Mouse (Mus musculus) naive thymus-derived CD4-positive, alpha-beta T cell, adult 2 months (primary cell): ENCODE measurements at regions not wholly inside any gene's neighbourhood (a gene's known extent, or its start where the extent isn't known, plus 50 kb on each side); places are given as distances from the start of the nearest gene placed in this dataset.

Experiments
- DNase-seq: peaks from one replicate; pipeline ENCODE4 v3.0.0-alpha.2; 2011; ENCODE audit warnings: low read depth

DNA sequence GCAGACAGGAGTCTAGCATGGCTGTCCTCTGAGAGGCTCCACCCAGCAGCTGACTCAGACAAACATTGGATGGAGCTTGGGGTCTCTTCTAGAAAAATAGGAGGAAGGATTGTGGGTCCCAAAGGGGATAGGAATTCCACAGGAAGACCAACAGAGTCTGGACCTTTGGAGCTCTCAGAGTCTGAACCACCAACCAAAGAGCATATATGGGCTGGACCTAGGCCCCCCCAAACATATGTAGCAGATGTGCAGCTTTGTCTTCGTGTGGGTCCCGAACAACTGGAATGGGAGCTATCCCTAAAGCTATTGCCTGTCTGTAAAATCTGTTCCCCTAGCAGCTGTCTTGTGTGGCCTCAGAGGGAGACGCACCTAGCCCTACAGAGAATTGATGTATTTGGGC lies 50.1 kb upstream of the Cpm start:
- DNase-seq: no peak

DNA sequence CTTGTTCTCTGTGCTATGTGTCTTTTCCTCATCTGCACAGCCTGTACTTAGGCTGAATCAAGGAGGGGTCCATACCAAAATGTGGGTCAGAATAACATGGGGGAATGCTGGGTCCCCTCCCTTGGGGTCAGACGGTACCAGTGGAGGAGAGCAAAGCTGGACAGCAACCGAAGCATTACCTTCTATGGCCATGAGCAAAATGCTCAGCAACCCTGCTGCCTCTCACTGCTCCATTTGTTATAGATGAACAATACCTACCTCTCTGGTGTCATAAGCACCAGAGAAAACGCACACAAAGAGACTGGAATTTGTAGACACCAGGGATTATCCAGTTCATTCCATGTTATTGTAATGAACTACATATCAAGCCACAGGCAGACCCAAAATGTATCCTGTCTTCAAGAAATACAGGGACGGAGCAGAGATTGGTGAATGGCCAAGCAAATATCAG lies 50.6 kb upstream of the Cpm start:
- DNase-seq: no peak

DNA sequence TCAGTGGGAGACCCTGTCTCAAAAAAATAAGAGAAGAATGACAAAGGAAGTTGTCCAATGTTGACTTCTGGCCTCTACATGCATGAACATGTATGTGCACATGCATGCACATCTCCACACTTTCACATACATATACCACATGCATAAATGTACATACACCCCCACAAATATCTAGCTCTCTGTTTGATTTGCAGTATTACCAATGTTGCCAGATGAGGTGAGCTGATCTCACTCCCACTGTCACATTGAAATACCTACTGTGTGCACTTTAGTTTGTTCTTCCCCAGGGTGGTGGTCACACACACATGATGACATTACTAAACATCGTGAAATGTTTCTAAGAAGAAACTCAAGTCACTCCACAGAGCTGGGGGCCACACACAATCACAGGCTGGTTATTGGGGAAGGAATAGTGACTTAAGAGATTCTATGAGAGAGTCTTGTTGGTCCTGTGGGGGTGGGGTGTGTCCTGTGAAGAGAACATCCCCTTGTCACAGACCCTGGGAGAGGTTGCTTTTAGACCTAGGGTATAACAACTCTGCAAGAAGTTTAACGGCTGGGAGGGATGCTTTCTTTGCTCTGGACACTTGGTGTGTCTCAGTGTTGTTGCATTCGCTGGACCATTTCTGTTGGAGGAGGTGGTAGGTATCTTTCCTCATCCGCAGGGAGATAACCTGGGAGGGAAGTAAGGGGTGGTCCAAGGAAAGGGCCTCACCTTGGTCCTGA lies 51.2 kb upstream of the Cpm start:
- no peak for DNase-seq

DNA sequence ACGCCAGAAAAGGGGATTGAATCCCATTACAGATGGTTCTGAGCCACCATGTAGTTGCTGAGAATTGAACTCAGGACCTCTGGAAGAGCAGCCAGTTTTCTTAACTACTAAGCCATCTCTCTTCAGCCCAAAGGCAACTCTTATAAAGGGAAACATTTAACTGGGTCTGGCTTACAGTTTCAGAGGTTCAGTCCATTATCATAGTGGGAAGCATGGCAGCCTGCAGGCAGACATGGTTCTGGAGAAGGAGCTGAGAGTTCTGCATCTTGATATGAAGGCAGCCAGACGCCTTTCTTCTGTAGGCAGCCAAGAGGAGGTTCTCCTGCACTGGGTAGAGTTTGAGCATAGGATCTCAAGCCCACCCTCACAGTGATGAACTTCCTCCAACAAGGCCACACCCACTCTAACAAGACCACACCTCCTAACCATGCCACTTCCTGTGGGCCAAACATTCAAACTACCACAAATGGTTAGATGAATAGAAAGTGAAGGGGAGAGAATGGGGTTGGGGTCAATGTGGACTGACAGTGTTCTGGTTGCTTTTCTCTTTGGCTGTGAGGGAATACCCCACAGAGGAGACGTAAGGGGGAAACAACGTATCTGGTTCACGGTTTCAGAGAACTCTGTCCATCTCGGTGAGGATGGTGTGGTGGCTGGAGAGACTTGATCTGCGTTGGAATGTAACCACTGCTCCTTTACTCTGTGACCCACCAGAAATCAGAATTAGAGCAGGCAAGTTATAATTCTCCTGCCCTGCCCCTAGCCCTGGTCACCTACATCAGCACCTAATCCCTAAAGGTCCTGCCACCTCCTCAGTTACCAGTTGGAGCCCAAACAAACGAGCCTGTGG lies 52.2 kb upstream of the Cpm start:
- DNase-seq: no peak

DNA sequence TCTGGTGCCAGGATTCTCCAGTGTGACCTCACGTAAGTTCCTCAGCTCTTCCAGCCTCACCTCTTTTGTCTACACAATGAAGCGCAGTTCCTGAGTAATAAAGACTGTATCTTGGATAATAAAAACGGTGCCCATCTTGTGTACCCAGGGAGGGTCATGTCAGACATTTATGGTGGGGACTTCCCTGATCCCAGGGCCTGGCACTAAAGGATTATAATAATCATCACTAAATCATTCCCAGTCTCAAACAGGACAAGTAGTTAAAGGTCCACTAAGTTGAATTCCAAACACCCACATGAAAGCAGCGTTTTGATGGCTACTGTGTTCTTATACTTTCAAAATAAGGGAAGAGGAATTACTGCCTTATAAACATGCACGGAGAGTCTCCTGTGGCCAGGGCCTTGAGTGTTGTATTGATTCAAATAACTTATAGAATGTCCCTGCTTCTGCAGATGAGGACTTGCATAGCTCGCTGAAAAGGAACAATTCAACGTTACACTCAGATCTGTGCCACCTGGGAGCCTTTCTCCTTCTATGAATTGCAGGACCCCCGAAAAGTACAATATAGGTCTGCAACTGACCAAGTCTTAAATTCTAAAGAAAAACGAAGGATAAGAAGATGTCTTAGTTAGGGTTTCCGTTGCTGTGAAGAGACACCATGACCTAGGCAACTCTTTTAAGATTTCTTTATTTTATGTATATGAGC lies 53.0 kb upstream of the Cpm start:
- DNase-seq: no peak

DNA sequence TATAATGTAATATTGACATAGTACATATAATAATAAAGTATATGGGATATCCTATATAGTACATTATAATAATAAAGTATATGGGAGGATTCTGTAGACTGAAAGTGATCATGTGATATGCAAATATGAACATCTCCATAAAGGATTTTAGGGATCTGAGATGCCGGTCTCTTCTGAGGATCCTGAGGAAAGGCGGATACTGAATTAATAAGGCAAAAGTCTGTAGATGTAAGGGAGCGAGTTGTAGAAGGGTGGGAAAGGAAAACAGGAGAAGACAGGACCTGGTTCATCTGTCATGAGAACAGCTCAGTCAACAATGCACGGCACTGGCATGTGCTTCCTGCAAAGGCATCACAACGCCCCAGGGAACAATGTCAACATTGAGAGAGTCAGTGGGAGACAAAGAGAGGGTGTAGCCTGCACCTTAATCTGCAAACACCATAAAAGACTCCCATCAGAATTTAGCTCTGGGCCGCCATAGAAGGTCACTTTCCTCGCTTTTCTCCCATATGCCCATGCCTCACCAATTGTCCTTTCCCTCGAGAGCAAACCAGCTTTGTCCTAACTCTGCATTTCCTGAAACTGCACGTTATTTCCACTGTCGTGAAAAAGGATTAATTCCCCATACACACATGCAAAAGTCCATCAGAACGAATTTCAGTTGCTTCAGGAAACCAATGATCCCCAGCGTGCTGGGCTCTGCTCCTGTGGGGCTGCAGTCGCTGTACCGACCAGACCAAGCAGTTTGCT lies 53.7 kb upstream of the Cpm start:
- DNase-seq: no peak

DNA sequence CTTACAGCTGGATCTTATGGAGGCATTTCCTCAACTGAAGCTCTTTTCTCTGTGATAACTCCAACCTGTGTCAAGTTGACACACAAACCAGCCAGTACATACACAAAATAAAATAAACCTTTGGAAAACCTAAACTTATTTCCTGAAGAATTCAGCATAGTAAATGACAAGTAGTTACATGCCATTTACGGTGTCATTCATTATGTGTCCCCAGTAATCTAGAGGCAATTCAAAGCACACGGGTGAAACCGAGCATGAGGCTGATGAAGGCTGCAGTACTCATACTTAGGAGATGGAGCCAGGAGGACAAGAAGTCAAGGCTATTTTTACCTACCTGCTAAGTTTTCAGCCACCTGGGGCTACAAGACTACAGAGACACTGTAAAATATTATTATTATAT lies 54.4 kb upstream of the Cpm start:
- no peak for DNase-seq

DNA sequence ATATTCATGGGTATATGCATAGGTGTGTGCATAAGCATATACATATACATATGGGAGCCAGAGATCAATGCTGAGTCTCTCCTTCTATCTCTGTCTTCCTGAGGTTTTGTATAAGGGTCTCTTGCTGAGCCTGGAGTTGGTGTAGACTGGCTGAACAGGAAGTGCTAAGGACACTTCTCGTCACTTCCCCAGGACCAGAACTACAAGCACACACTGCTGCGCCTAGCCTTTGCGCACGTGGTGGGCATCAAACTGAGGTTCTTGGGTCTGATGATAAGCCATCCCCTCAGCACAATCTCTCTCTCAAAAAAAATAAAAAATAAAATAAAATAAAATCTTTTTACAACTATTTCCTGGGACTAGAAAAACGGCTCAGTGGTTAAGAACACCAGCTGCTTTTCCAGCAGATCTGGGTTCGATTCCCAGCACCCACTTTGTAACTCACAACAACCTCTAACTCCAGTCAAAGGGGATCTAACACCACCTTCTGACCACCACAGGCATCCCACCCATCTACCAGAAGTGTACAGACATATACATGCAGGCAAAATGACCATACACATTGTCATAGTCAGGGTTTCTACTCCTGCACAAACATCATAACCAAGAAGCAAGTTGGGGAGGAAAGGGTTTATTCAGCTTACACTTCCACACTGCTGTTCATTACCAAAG lies 55.1 kb upstream of the Cpm start:
- DNase-seq: no peak

DNA sequence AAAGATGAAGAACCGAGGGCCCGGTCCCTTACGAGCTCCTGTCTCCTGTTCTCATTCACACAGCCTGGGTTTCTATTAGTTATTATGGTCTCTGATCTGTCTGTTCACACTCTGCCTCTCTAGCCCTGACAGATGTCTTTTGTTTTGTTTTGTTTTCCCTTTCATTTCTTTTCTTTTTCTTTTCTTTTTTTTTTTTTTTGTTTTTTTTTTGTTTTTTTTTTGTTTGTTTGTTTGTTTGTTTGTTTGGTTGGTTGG lies 55.8 kb upstream of the Cpm start:
- DNase-seq: no peak

DNA sequence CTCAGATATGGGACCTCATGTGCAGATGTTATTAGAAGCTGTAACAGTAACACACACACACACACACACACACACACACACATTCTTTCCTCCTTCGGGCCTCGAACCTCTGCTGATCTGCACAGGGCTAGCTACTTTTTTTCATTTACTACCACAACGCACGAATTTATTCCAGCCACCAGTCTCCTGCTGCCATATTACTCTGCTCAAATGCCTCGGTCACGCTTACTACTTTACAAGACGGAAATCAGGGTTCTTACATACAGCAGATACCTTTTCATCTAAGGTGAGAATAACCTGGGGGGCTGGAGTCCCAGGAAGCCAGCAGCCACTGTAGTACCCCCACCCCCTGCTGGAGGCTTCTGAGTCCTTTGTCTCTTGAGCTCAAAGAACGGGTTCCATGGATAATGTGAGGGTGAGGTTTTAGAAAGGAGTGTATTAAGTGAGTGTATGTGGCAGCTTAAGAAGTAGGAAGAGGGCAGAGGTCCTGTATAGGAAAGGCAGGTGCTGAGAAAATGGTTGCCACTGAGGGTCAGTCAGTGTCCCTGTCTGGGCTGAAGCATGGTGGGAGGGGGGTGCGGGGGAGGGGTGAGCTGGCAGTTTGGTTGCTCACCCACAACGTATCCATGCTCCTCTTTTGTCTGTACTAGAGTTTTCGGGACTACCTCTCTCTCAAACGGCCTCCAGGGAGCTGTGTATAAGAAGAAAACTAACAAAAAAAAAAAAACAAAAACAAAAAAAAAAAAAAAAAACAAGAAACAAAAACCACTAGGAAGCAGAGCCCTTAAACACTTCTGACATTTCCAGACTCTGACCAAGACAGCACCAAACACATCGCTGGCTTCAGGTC lies 56.3 kb upstream of the Cpm start:
- no peak for DNase-seq

DNA sequence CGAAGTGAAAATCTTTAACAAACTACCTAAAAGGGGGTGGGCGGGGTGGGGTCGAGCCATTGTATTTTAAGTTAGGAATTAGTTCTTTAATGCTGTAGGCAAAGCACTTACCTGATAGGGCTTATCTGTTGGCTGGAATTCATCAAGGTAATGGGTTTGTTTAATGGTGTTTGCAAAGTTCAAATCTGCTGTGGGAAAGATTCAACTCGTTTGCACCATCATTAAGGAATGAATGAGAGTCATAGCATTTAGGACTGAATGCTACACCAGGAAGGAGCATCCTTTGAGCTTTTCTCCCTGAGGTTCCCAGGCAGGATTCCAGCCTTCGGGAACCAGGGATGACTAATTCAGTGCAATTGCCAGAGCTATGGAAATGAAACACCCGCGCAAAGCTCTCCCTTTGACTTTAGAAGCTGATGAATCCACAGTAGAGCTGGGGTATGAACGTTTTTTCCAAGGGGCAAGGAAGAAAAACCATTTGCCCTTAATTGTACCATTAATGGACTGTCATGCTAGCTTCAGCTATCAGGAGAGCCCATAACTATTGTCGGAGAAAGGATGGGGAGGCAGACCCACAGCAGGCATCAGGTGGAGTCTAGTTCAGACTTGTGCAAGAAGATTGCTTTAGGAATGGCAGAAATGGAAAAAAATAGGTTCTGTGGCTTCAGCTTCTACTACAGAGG lies 57.3 kb upstream of the Cpm start:
- DNase-seq: no peak

DNA sequence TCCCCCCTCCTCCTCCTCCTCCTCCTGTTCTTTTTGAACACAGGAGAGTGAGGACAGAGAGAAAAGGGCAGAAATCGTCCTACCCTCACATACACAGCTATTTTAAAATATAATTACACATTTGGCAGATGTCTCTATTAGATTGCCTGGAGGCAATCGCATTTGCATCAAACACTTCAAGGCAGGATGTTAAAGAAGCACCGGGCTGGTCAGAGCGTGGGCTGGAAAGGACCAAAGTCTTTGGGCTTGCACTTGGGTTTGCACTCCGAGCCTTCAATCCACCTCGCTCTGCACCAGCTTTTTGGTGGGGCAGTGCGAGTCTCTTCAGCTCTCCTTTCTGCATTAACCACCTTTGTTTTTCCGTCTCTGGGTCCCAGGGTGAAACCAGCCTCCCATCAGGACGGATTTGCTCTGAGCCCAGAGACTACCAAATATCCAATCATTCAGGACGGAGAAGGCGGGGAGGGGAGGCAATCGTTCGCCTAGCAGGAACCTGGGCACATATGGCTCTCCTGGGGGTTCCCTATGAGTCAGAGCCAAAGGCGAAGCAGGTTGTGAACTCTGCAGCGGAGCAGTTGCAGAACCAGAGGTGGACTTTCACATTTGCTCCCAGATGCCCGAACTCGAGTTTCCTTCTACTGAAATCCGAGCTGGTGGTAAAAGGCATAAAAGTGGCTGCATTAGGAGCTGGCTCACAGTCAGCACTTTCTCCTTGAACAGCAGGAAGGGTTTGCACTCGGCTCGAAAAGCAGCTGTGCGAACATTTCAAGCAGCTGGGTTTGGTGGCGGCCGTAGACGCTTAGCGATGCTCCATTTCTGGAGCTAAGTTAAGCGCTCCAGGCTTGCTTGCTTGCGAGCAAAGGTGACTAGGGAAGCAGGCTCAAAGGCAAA lies 58.1 kb upstream of the Cpm start:
- DNase-seq: peak; percentile 54

DNA sequence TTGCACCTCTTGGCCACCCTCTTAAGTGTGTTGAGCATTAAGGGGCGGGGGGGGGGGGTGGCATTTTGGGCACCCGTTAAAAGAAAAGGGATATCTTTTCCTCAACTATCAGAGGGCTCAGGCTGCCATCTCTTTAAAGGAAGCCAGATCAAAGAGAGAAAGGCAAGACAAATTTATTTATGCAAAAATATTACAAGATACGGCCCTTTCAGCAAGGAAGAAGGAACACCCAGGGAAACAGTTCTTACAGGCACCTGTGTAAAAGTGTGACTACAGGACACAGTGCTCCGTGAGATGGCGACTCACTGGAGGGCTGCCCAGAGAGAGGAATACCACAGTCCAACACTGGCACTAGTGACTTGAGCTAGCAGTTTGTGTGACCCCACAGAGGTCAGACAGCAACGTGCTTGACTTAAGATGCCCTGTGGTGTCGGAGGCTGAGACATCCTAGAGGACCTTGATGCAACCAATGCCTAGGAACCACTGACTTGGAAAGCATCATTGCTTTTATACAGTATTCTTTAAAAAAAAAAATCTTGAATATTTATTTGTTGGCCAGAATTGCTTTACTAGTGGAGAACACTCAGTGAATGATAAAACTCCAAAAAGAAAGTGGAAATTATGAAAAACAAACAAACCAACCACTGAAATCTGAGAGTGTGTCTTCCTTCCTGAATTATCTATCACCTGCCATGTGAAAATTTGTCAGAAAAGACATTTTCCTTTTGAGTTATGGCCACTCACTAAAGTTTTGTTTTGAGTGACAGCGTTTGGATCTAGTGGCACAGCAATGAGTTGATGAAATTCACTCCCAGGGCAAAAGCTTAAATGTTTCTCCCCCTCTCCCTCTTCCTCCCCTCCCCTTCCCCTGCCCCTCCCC lies 59.0 kb upstream of the Cpm start:
- no peak for DNase-seq

DNA sequence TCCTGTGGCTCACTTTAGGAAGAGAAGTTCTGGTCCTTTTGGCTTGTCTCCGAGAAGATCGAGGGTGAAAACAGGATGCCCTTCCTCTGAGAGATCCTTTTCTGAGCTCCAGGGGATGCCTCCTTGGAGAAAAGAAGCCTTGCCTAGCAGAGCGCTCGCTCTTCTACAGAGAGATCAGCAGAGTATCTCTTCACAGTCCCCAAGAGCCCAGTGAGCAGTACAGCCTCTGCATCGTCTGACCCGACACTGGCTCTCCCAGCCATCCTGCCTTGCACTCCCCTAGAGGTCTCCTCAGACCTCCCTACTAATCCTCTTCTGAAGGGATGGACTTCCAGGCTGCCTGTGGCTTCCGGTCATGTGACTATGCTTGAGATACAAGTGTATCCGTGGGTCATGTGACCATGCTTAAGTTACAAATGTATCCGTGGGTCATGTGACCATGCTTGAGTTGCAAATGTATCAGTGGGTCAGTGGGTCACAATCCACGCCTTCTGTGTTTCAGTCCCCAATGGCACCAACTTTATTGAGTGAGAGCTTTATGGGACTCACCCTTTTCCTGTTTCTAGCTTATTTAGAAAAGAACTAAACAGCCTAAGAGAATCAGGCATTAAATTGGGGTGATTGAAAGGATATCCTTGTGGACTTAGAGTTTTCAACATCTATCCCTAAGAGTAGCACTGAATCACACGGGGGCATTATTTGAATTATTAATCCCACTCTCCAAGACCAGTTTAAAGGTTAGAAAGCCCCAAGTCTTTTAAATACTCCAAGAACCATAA lies 59.8 kb upstream of the Cpm start:
- DNase-seq: no peak

DNA sequence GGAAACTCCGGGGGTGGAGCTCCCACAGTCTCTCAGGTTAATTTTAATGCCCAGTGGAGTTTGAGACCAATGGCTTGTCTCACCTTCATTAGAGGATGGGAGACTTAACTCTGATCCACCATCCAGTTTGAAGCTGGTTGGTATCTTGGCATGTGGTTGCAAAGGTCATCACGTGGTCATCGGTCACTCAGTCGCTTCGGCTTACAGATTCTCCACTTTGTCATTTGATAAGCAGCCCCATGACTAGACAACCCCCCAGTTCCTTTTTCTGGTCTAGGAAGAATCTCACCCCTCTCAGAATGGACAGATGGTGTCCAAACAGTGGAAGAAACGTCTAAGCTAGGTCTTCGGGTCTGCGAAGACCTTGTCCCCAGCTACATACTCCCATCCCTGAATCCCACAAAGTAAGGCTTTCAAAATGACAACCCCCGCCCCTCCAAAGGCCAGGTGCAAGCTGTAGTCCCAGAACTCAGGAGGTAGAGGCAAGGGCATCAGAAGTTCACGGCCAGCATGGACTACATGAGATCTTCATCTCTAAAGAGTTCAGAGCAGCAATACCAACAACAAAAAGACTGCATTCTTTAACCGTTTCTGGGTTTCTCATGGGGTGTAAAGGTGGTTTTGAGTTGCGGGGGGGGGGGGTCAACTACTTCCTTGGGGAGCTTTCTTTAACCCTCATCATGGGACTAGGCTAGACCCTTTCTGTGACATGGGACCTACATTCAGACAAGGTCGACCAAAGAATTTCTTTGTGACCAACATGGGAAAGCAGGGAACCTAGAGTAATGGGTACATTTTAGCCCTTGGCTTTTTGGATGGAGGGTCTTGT lies 60.6 kb upstream of the Cpm start:
- DNase-seq: no peak

DNA sequence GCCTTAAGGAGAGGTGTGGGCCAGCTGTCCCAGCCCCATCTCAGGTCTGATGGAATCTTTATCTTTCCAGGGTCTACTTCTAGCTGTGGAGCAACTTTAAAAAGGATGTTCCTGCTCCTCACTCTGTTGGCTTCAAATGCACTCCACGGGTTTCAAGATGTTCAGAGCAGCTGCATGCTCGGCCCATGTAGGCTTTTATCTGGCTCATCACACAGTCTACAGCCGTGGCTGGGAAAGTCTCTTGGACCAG lies 61.2 kb upstream of the Cpm start:
- no peak for DNase-seq
